Mouse (Mus musculus) brain, embryonic 14.5 days (tissue): ENCODE data around the gene Pacrg. TPM values are rescaled to one million over a fixed set of nuclear protein-coding genes. Genes with fewer than 3 reads are reported as not detected.
A peak's percentile ranks its signal among the peaks of the same experiment; 100 is the strongest.

Experiments used
- DNase-seq: peaks from one replicate; pipeline ENCODE4 v3.0.0-alpha.2; 2011; ENCODE audit warnings: low read depth
- CTCF ChIP-seq: fragments of 200-500 bp; IDR thresholded peaks from 2 replicates; pipeline ENCODE4 v1.5.1; 2012; ENCODE audit warnings: inconsistent platforms, mild to moderate bottlenecking, moderate library complexity, borderline replicate concordance; ENCODE audit not compliant: insufficient read depth, insufficient read length; ENCODE audit errors: extremely low read depth
- POLR2A ChIP-seq: fragments of 200-500 bp; IDR thresholded peaks from 2 replicates; pipeline ENCODE4 v1.6.1; 2012; ENCODE audit warnings: mild to moderate bottlenecking, inconsistent platforms, borderline replicate concordance; ENCODE audit not compliant: poor library complexity, insufficient read depth, insufficient read length, severe bottlenecking; ENCODE audit errors: extremely low read depth
- polyA plus RNA-seq: library from polyadenylated mRNA; depleted of rRNA; stranded (reverse); fragments of >200 nt; gene quantifications from 2 replicates; pipeline ENCODE4 v1.2.3, GENCODE M21; 2012

The Pacrg gene
- polyA plus RNA-seq, 1 experiment, result 9.8 TPM

DNA sequence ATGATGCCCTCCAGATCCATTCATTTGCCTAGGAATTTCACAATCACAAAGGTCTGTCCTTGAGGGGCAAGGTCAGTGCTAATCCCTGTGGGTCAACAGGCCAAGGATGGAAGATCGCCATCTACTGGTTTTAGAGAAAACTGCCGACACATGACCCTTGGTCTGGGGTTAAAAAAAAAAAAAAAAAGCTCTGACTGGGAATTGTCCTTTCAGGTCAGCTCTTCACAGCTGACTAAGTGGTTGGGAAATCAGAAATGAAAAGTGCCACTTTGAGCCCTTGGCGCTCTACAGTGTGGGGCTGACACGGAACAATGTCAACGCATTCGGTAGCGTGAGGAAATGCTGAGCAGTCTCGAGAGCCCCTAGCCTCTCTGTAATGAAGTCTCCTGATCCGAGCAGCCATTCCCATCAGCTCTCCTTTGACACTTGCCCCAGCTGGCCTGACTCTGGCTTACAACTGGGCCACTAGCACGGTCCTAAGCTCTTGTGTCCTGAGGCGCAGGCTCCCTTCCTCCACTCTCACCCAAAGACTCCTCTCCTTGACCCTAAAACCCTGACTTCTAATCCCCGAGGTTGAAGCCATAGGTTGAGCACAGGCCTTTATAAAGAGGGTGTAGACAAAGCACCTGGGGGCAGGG is 339.2 kb downstream of the Pacrg start:
- no peak for DNase-seq
- TF ChIP-seq POLR2A (no peak), CTCF (peak; percentile 41; the same call in 1 of the 2 replicates)

DNA sequence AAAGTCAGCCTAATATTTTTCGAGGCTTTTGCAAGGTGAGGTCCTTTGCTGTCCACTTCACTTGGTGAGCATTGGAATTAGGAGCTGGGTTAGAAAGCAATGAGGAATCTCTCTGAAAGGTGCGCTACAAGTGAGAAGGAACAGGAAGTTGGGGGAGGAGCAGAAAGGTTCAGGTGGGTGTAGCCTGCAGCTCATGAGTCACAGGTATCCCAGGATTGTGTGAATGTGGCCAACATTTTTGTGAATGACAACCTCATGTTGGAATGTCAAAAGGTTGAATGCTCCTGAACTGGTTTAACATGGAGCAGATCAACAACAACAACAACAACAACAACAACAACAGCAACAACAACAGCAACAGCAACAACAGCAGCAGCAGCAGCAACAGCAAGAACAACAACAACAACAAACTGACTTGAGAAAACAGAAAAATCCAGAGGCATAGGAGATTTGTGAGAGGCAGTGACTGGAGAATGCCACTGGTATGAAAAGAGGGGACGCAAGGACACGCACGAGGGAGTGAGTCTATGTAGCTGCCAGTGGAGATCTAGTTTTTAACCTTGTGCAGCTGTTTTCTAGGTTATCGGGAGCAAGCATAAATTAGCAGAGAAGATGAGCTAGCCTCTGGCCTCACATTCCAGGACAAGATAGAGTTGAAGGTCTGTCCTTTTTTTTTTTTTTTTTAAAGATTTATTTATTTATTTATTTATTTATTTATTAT is 341.0 kb downstream of the Pacrg start:
- no peak for TF ChIP-seq POLR2A
- no peak for TF ChIP-seq CTCF

DNA sequence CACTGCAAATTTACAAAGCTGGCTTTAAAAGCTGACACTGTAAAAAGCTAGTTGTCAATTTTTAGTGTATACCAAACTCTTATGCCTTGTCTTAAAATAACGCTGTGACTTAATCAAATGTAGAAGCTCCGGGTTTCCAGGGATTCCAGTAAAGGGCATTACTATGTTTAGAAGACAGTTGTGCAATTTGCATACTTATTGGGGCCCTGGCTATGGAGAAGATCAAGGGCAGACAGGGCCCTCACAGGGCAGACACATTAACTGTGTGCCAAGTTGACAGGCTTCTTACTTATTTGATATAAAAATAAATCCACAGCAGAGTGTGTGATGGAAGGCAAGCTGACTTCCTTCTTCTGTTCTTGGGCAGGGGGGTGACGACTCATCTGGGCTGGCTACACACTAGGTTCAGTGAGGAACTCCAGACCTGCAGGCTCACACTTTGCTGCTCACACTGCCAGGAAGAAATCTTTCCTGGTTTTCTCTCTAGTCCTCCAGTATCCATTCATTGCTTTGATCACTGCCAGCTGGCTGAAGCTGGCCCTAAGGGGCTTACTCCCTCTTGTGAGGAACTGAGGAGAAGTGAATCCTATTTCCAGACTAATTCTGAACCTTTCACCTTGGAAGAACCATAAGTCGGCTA is 342.2 kb downstream of the Pacrg start:
- peak; percentile 52 for DNase-seq
- TF ChIP-seq POLR2A (no peak), CTCF (no peak)

More for the DNA sequence above, 341.0 kb downstream of the Pacrg start:
- no peak for DNase-seq

DNA sequence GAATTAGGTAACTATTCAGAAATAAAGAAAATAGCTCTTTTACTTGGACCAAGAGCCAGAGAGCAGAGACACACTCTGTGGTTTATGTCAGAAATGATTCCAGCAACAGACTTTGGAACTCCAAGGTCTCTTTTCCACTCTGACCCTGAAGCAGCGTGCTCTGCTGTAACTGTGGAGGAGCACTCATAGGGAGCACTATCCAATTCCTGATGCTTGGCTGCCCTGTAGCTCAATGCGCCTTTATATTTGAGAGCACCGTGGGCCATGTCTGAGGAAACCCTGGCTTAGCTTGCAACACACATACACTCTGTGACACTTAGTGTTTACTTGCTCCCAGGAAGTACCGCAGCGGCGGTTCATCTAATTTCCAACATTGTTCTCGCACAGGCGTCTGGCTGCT is 344.0 kb downstream of the Pacrg start:
- peak; percentile 40 for DNase-seq

DNA sequence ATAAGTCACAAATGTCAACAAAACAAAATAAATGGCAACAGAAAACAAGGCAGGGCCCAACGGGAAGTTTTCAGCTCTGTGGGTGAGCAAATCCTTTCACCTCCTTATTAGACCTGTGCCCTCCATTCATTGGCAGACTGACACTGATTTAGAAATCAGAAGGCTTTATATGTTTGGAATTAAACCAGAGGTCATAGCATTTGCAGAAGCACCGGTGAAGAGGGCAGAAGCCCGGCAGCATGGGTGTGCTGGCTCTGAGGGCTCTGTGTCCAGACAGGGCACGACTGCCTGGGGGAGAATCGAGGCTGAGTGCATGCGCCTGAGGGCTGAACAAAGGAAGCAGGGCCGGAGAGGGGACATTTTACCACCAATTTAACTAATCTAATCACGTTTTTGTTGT is 344.5 kb downstream of the Pacrg start:
- no peak for DNase-seq
- TF ChIP-seq CTCF, result no peak
- TF ChIP-seq POLR2A, result no peak

More for the DNA sequence above, 344.0 kb downstream of the Pacrg start:
- TF ChIP-seq CTCF (no peak), POLR2A (no peak)

DNA sequence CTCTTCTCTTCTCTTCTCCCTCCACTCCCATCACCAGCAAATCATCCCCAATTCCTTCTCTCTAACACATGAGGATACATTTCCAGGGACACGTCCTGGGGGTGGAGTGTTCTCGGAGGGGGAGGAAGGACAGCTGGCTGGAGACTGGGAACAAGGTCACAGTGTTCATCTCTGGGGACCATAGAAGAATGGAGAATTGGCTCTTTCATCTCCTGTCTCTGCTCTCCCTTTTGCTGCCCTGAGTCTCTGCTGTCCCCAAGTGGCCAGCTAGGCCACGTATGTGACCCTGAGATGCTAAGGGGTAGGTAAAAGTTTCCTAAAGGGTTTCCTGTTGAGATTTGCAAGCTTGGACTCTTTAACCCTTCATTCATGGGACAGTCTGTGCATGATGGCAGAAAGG is 347.0 kb downstream of the Pacrg start:
- DNase-seq, result peak; percentile 50
- TF ChIP-seq POLR2A (no peak), CTCF (peak; percentile 46; the same call in 1 of the 2 replicates)

DNA sequence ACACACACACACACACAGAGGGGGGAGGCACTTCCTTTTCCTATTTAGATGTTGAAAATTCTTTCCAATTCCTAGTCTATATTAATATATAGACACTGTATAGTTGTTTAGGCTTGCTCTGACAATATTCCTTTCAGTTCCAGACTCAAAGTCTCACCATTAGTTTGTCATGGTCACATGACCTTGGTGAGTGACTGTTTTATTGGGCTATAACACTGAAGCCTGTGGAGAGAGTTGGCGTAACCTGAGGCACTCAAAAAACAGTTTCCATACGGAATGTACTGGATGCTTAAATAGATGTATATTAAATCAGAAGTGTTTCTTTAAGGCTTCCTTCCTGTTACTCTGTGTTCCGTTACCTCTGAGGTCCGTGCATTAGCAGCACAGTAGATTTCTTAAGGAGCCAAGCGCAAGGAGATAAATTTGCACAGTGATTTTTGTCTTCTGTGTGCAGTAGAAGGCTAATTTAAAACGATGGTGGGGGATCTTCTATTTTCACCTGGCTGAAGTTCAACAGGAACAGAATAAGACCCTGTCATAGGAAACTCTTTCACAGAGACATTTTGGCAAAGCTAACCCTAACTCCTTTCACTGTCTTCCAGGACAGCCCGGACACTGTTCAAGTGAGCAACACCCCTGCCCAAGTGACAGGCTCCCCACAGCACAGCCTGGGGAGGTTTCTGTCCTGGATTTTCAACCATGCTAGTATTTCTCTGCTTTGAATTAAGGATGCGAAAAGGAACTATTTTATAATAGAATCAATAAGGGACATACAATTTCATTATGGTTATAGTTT is 349.5 kb downstream of the Pacrg start:
- DNase-seq, result peak; percentile 36
- TF ChIP-seq POLR2A (no peak), CTCF (no peak)

DNA sequence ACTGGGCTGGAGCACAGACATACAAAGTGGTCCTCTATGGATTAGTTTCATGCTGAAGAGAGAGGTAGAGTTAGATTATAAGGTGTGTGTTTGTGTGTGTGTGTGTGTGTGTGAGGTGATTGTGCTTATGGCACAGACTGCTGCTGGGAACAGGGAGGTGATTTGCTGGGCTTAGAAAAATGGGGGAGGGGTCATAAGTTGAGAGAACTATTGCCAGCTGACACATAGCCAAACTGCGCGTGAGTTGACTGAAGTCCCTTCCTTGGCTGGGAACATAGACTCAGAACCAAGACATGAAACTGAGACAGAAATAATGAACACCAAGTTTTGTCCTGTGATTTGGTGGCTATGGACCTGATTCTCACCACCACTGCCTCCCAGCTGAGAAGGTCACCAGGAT is 351.2 kb downstream of the Pacrg start:
- no peak for TF ChIP-seq POLR2A
- no peak for TF ChIP-seq CTCF
- DNase-seq, result no peak

DNA sequence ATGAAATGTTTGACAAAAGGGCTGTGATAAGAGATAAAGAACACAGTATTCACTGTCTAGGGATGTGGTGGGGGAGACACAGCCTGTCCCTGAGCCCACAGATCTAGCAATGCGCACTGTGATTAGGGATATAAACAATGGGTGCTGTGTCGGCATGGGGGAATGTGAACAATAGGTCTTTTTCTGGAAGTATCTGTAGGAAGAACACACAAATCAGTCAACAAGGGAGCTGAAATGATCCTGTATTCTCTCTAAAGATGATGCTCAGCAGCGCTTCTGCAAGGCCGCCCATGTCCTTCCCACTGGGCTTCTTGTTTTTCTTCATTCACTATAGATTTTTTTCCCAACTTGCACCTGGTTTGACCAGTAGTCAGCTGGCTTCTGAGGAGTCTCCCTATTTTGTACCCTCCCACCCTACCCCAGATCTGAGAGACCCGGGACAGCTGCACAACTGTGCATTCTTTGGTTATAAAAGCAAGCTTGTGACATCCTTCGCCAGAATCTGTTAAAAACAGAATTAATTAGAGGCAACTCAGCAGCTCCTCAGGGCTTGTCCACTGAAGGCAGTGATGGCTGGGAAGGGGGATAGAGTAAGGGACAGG is 356.1 kb downstream of the Pacrg start:
- DNase-seq, result peak; percentile 28
- no peak for TF ChIP-seq POLR2A
- no peak for TF ChIP-seq CTCF

DNA sequence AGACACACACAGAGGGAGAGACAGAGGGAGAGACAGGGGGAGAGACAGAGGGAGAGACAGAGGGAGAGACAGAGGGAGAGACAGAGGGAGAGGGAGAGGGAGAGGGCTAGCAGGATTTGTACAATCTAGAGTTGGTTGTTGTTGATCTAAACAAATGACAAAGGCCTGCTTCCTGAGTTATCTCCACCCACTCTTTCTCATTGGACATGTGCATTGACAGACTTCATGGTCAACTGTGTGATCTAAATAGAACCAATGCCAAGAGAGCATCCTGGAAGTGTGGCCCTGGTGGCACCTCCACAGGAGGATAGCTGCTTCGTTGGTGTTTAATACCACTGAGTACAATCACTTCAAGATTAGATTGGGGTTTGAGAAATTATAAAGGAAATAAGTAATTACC is 359.0 kb downstream of the Pacrg start:
- TF ChIP-seq POLR2A (no peak), CTCF (no peak)
- no peak for DNase-seq
